Mouse (Mus musculus) intestine, embryonic 15.5 days (tissue): ENCODE results near the gene Esp36. TPM values are rescaled to one million over a fixed set of nuclear protein-coding genes. Genes with fewer than 3 reads are reported as not detected.
"Not testable (repeated sequence)": the region's sequence is repeated elsewhere in the genome, so short reads cannot be mapped to it uniquely, and the experiment has no call there.

Source experiments
- ATAC-seq: fragments of 200-750 bp; cut with Nextera tagmentation; 2 replicates; pipeline ENCODE4 v1.8.0; 2017; ENCODE audit warnings: moderate TSS enrichment, moderate library complexity
- H3K27ac ChIP-seq: fragments of 300-500 bp; sonication (generic); 2 replicates; pipeline ENCODE4 v1.5.1; 2015; ENCODE audit warnings: mild to moderate bottlenecking, inconsistent platforms
- H3K27me3 ChIP-seq: fragments of 300-500 bp; sonication (generic); replicated peaks from 2 replicates; pipeline ENCODE4 v1.6.1; 2015; ENCODE audit warnings: inconsistent platforms
- H3K36me3 ChIP-seq: fragments of 300-500 bp; sonication (generic); 2 replicates; pipeline ENCODE4 v1.6.1; 2015; ENCODE audit warnings: inconsistent platforms
- H3K4me1 ChIP-seq: fragments of 300-500 bp; sonication (generic); replicated peaks from 2 replicates; pipeline ENCODE4 v1.6.1; 2015; ENCODE audit warnings: inconsistent platforms
- H3K4me2 ChIP-seq: fragments of 300-500 bp; sonication (generic); replicated peaks from 2 replicates; pipeline ENCODE4 v1.6.1; 2015; ENCODE audit warnings: mild to moderate bottlenecking, inconsistent platforms
- H3K4me3 ChIP-seq: fragments of 300-500 bp; sonication (generic); replicated peaks from 2 replicates; pipeline ENCODE4 v1.5.1; 2015; ENCODE audit warnings: inconsistent platforms
- H3K9ac ChIP-seq: fragments of 300-500 bp; sonication (generic); 2 replicates; pipeline ENCODE4 v1.6.1; 2015; ENCODE audit warnings: inconsistent platforms
- H3K9me3 ChIP-seq: fragments of 300-500 bp; sonication (generic); 2 replicates; pipeline ENCODE4 v1.6.1; 2016; ENCODE audit warnings: inconsistent platforms
- WGBS: fragments of 180-500 bp; shearing (Covaris S2); methylation state at CpG from one replicate; pipeline ENCODE4 v1.1.7; 2015; 5-methylcytosine and 5-hydroxymethylcytosine counted together
- polyA plus RNA-seq: library from polyadenylated mRNA; unstranded; fragments of >200 nt; fragmentation: Nextera tagmentation; extraction: Ambion mirVana; gene quantifications from 2 replicates; pipeline ENCODE4 v1.2.1, GENCODE M21; 2015

The Esp36 gene
- not detected in 2 replicates for polyA plus RNA-seq

DNA sequence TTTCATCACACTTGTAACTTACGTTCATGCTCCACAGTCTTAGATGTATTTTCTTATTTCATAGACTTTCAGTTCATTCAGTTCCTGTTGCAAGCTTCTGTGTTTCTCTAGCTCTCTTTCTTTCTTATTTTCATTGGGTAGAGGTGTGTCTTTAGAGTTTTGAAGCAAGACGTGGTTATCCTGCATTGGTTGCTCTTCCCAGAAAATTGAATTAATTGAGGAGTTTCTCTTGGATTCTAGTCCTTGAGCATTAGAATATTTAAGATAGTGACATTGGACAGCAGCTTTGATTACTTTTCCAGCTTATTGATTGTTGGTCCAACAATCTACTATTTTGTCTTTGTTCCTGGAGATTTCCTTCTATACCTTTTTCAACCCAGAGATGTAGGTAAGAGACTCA is at the start of gene Esp36:
TSS of gene Esp36 (minus strand) at position 101 of the 400 bp plus-strand sequence.
- no peak within 1 kb of the TSS for H3K4me3 ChIP-seq
- ATAC-seq: no peak
- no peak within 1 kb of the TSS for H3K4me2 ChIP-seq
- H3K4me1 ChIP-seq: no peaks in the 10 kb centered on the region
- no peaks in the 10 kb centered on the region for H3K36me3 ChIP-seq
- WGBS: 84% methylated on average over 2 of the region's 2 CpGs
- H3K9me3 ChIP-seq: no peaks in the 10 kb centered on the region
- H3K27ac ChIP-seq: no peak within 1 kb of the TSS
- no peak within 1 kb of the TSS for H3K9ac ChIP-seq
- H3K27me3 ChIP-seq: no peaks in the 10 kb centered on the region

DNA sequence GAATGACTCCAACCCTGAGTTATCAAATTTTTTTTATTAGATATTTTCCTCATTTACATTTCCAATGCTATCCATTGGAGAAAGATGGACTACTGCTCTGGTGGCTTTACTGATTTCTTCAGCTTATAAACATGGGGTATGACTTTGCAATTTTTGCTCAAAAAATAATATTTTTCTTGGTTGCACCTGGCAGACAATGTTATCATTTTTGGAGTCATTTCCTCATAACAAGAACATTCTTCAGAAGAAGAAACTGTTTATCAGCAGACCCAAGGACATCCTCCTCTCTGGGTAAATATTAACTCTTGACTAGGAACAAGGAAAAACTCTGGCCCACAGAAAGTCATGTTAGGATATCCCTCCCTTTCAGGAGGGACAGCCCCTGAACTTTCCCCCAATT is 36.2 kb upstream of the Esp36 start:
- not testable (repeated sequence) for H3K27me3 ChIP-seq, H3K9ac ChIP-seq, H3K9me3 ChIP-seq, H3K36me3 ChIP-seq, H3K4me3 ChIP-seq, H3K4me2 ChIP-seq, H3K27ac ChIP-seq, ATAC-seq, H3K4me1 ChIP-seq

DNA sequence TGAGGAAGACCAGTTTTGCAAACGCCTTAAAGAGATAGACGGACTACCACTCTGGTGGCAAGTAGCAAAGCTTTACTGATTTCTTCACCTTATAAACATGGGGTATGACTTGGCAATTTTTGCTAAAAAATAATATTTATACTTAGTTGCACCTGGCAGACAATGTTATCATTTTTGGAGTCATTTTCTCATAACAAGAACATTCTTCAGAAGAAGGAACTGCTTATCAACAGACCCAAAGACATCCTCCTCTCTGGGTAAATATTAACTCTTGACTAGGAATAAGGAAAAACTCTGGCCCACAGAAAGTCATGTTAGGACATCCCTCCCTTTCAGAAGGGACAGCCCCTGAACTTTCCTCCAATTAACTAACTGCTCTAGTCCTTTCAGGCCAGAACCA is 30.7 kb upstream of the Esp36 start:
- Histone ChIP-seq H3K36me3 (no peaks in the 10 kb centered on the region), H3K4me3 (no peak overlapping the region), H3K4me1 (no peaks in the 10 kb centered on the region), H3K27me3 (no peaks in the 10 kb centered on the region), H3K4me2 (no peak overlapping the region), H3K9me3 (no peaks in the 10 kb centered on the region), H3K27ac (no peak overlapping the region), H3K9ac (no peak overlapping the region)
- ATAC-seq: no peak
- 84% methylated on average over 2 of the region's 2 CpGs for WGBS

DNA sequence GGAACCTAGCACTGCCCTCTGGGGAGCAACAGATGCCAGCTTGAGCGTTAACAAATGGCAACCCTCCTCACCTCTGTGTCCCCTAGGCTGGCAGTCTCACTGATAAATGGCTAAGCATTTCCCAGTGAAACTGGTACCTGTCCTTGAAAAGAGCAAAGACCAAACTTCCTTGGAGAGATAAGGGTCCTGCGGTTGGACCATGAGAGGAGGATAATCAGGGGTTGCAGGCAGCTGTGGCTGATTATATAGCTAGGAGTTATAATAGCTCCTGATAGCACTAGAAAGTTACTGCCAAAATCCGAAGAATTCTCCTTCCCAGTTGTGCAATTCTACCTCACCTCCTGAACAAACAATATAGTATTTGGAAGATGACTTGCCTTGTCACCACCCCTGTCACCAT is 13.8 kb downstream of the Esp36 start:
- H3K4me3 ChIP-seq: no peak overlapping the region
- H3K27ac ChIP-seq: no peak overlapping the region
- no peak for ATAC-seq
- H3K4me1 ChIP-seq: no peaks in the 10 kb centered on the region
- WGBS: 72% methylated on average over 3 of the region's 3 CpGs
- H3K9me3 ChIP-seq: no peaks in the 10 kb centered on the region
- no peaks in the 10 kb centered on the region for H3K36me3 ChIP-seq
- H3K27me3 ChIP-seq: no peaks in the 10 kb centered on the region
- H3K9ac ChIP-seq: no peak overlapping the region
- H3K4me2 ChIP-seq: no peak overlapping the region

DNA sequence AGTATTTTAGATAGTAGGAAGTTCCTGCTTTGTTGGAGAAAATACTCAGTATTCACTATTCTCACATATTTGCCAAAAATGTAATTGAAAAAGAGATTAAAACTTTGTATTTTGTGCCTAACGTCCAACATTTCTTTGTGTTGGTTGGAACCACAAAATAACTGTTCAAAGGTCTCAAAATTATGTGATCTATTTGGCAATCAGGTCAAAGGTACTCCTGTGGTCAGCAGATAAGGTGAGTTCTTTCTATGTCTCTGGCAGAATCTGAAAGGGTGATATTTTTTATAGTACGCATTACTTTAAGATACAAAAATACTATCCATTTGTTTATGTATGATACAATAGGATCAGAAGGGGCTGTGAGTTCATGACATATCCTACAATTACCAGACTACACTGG is 28.2 kb downstream of the Esp36 start:
- ATAC-seq: no peak
- no peak overlapping the region for H3K4me2 ChIP-seq
- no peak overlapping the region for H3K9ac ChIP-seq
- H3K4me1 ChIP-seq: no peaks in the 10 kb centered on the region
- H3K36me3 ChIP-seq: no peaks in the 10 kb centered on the region
- H3K27ac ChIP-seq: no peak overlapping the region
- 66% methylated on average over 2 of the region's 2 CpGs for WGBS
- no peaks in the 10 kb centered on the region for H3K9me3 ChIP-seq
- no peak overlapping the region for H3K4me3 ChIP-seq
- H3K27me3 ChIP-seq: no peaks in the 10 kb centered on the region

Other genes starting within 250 kb of the Esp36 start
- not detected in 2 replicates for gene Olfr134, start 248.8 kb downstream of the Esp36 start, polyA plus RNA-seq
- gene Olfr135, start 215.8 kb downstream of the Esp36 start, polyA plus RNA-seq: not detected in 2 replicates
- gene Olfr138, start 159.2 kb downstream of the Esp36 start, polyA plus RNA-seq: not detected in 2 replicates
- not detected in 2 replicates for gene Olfr137, start 112.6 kb downstream of the Esp36 start, polyA plus RNA-seq
- not detected in 2 replicates for gene Olfr136, start 90.4 kb downstream of the Esp36 start, polyA plus RNA-seq
- not detected in 2 replicates for gene Esp34, start 134.0 kb upstream of the Esp36 start, polyA plus RNA-seq
- not detected in 2 replicates for gene Esp31, start 219.3 kb upstream of the Esp36 start, polyA plus RNA-seq